Mouse (Mus musculus): ENCODE measurements around the gene Phactr1.

Phactr1 gene

DNA sequence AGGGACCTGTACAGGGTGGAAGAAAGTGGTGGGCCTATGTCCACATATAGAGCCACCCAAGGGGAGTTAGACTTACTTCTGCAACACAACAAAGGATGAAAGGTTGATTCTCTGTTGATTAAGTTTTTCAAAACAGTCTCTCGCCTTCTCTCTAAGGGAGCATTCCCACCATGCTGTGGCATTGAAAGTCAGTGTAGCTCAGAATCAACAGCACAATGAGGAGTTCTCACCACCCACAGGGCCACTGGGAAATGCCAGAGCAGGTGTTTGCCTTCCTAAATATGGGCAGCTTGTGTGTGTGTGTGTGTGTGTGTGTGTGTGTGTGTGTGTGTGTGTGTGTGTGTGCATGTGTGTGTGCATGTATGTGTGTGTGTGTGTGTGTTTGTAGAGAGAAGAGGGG, 347.1 kb downstream of the Phactr1 start:
- no peak for DNase-seq (ENCODE audit: low spot score in 2 of 2)

GRCm38 (mm10) chr13:43030222-43030621, 349.8 kb downstream of the Phactr1 start:
- DNase-seq (ENCODE audit: low spot score in 2 of 2): no peak

- no peak for DNase-seq (ENCODE audit: low spot score in 2 of 2)
These were observed 352.0 kb downstream of the Phactr1 start for GRCm38 (mm10) chr13:43032451-43032850.

DNA sequence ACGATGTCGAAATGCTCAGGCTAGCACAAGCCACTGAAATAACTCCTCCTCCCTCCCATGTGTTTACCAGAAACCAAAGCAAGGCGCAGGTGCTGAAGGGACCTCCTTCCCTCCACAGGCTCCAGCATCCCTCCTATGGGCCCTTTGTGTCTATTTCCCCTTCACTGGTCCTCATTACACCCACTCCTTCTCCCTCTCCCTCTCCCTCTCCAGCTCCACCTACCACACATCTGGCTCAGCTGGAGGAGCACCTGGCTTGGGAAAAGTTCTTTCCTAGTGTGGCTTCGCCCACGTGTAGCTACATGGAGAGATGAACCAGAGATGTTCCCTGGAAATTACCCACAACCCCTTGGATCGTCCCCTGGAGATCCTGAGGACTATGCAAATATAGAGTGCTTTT, 356.1 kb downstream of the Phactr1 start:
- no peak for DNase-seq (ENCODE audit: low spot score in 2 of 2)

DNA sequence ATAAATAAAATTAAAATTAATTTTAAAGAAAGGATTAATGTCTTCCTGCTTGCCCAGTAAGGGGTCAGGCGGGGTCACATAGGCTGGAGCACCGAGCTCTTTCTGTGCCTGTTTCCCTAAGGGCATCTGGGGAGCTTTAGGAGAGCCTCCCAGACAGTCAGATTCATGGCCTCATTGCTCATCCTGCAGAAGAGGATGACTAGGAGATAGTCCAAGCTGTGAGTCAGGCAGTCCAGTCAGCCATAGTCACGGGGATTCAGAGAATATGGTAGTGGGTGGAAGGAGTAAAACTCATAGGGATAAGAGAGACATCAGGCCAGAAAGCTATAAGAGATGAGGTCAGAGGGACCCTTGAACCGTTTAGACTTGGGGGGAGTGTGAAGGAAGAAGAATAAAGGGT, 362.3 kb downstream of the Phactr1 start:
- DNase-seq (ENCODE audit: low spot score in 2 of 2): no peak

DNA sequence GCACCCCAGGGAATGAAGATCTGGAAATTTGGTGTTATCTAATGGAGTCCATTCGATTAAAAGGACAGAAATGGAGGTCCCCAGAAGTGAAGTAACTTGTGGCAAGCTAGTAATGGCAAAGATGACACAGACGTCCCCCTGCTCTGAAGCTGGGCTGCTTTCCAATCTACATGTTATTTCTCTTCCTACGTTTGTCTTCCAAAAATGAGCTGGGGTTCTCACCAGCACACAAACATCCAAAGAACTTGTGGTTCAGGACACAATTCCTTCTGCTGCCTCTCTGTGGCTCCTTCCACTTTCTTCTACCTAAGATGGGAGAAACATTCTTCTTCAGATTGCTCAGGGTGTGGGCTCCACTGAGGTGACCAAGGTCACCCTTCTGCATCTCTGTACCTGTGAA, 368.1 kb downstream of the Phactr1 start:
- no peak for DNase-seq (ENCODE audit: low spot score in 2 of 2)

- no peak for DNase-seq (ENCODE audit: low spot score in 2 of 2)
These were observed 372.8 kb downstream of the Phactr1 start for GRCm38 (mm10) chr13:43053201-43053600.

DNA sequence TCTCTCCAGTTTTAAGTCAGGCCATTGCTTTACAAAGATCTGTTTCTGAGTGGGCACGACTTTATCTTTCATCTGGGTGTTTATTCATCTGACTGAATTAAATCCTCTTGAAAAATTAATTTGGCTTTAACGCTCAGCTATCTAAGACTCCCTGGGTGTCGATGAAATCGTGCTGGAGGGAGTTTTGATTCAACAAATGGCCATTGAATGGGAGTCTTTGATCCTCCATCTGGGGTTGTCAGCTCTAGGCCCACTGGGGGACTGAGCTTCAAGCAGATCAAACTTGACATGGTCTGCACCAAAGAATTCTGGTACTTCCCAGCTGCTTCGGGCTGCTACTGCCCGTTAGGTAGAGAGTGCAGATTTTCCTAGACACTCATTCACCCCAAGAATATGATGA, 374.7 kb downstream of the Phactr1 start:
- DNase-seq (ENCODE audit: low spot score in 2 of 2): no peak

GRCm38 (mm10) chr13:43057104-43057503, 376.7 kb downstream of the Phactr1 start:
- DNase-seq (ENCODE audit: low spot score in 2 of 2): no peak

GRCm38 (mm10) chr13:43063355-43063754, 382.9 kb downstream of the Phactr1 start:
- no peak for DNase-seq (ENCODE audit: low spot score in 2 of 2)

DNA sequence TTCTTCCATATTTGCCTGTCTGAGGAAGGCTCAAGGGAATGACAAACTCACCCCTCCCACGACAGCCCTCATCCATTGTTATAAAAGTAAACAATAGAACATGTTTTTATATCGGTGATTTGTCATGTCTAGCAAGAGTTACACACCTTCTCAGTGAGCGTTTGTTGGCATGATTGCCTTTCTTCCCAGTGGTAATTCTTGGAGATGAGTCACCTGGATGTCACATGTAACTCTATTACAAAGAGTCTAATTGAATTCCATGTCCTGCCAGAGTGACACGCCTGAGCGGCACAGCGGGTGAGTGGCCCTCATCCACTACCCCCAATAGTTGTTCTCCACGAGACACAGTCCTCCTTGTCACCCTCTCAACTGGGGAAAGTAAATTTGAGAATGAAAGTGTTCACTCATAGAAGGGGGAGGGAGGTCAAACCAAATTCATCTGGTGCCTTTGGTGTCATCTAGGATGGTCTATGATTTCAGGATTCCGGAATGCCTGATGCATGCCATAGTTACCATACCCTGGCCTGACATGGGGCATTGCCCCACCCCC, 388.4 kb downstream of the Phactr1 start:
- no peak for DNase-seq (ENCODE audit: low spot score in 2 of 2)

GRCm38 (mm10) chr13:43070496-43070895, 390.1 kb downstream of the Phactr1 start:
- DNase-seq (ENCODE audit: low spot score in 2 of 2): no peak

GRCm38 (mm10) chr13:43070971-43071370, 390.5 kb downstream of the Phactr1 start:
- no peak for DNase-seq (ENCODE audit: low spot score in 2 of 2)

DNA sequence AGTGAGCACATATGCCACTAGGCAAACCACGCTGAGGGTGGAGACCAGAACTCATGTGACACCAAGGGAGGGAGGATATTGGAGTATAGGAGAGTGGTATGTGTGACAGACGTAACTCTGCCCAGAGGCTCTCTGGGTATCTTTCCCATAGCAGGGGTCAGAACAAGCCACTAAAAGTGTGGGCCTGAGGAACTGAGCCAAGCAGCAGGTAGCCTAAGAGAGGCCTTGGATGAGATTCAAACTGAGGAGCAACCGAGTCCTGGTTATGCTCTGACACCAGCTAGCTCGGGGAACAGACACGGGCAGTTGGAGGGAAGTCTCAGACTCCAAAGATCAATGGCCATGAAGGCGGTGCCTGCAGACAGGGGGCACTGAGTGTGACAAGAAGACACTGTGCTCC, 395.0 kb downstream of the Phactr1 start:
- no peak for DNase-seq (ENCODE audit: low spot score in 2 of 2)

DNA sequence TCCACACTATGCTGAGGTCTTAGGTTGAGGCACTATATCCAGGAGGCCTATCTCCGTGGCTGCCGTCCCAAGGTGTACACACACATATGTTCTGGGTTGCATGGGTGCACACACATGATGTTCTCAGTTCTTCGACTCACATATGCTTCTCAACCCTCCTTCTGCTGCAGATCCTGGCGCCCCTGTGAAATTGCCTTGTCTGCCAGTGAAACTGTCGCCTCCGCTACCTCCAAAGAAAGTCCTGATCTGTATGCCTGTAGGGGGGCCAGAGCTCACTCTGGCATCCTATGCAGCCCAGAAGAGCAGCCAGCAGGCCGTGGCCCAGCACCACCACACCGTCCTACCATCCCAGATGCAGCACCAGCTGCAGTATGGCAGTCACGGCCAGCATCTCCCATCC, 397.1 kb downstream of the Phactr1 start:
- DNase-seq (ENCODE audit: low spot score in 2 of 2): no peak

- DNase-seq (ENCODE audit: low spot score in 2 of 2): no peak
These were observed 404.8 kb downstream of the Phactr1 start for GRCm38 (mm10) chr13:43085226-43085625.

DNA sequence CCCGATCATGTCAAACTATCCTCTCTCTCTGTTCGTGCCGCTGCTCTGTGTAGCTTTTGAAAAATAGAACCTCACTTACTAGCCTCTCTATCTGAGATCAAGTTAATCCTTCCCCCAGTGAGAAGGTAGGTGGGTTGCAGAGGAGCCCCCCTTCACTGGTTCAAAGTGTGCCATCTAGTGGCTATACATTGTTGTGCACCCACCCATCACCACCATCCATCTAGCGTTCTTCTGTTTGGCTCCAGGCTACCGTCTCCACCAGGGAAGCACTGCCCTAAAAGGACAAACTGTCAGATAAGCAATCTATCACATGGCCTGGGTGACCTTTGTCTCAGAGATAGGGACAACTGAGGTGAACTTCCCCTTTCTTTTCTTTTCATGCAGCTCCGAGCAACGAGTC, 413.9 kb downstream of the Phactr1 start:
- no peak for DNase-seq (ENCODE audit: low spot score in 2 of 2)

GRCm38 (mm10) chr13:43102943-43103342, 422.5 kb downstream of the Phactr1 start:
- no peak for DNase-seq (ENCODE audit: low spot score in 2 of 2)

- DNase-seq (ENCODE audit: low spot score in 2 of 2): no peak
These were observed 424.1 kb downstream of the Phactr1 start for GRCm38 (mm10) chr13:43104496-43104895.

DNA sequence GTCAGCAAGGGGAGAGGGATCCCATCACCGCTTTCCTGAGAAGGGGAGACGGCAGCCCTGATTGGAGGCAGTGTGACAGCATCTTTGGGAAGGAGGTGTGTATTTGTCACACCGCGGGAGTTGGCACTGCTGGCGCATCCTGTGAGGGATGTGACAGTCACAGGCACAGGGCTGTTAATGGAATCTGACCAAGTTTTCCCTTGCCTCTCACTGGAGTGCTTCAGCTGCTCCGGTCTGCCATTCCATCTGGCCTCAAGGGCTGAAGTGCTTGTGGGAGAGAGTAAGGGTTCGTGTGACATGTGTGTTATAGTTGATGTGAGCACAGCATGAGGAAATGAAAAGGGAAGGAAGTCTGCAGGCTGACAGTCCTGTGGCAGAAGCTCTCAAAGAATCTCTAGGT, 431.9 kb downstream of the Phactr1 start:
- no peak for DNase-seq (ENCODE audit: low spot score in 2 of 2)

- no peak for DNase-seq (ENCODE audit: low spot score in 2 of 2)
These were observed 432.3 kb downstream of the Phactr1 start for GRCm38 (mm10) chr13:43112707-43113106.

DNA sequence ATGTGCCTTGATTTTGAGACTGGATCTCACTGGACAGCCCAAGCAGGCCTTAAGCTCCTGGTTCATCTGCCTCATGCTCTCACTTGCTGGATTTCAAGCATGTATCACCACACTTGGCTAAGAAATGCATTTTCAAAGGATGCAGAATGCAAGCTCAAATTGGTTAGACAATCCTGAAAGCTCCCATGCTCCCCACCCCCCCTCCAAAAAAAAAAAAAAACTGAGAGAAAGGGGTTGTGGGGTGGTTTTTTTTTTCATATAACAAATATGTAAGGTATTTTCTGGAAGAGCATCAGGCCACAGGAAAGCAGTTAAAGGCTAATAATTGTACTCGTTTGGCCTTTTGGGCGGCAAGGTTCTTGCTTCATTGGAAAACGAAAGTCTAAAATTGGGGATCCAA, 432.7 kb downstream of the Phactr1 start:
- no peak for DNase-seq (ENCODE audit: low spot score in 2 of 2)

GRCm38 (mm10) chr13:43122306-43123070, 442.1 kb downstream of the Phactr1 start:
- no peak for DNase-seq (ENCODE audit: low spot score in 2 of 2)

Data from urinary bladder, adult 18-20 months (tissue).